Mouse (Mus musculus) bone marrow macrophage, adult 2 months (primary cell): ENCODE results near the gene Sppl3. TPM values are rescaled to one million over a fixed set of nuclear protein-coding genes. Genes with fewer than 3 reads are reported as not detected.

Experiments used
- H3K27ac ChIP-seq: 2 replicates; pipeline ENCODE4 v1.5.1; 2012; ENCODE audit warnings: low read depth, low read length; ENCODE audit not compliant: insufficient read depth
- H3K4me1 ChIP-seq: 2 replicates; pipeline ENCODE4 v1.6.1; 2012; ENCODE audit warnings: low read length; ENCODE audit not compliant: control insufficient read depth, insufficient read depth
- H3K4me3 ChIP-seq: 2 replicates; pipeline ENCODE4 v1.5.1; 2012; ENCODE audit warnings: mild to moderate bottlenecking, low read length, moderate library complexity; ENCODE audit not compliant: insufficient read depth
- CTCF ChIP-seq: IDR thresholded peaks from 2 replicates; pipeline ENCODE4 v1.5.1; 2012; ENCODE audit warnings: low read depth, mild to moderate bottlenecking, low read length, moderate library complexity
- POLR2A ChIP-seq: IDR thresholded peaks from 2 replicates; pipeline ENCODE4 v1.6.1; 2012; ENCODE audit warnings: mild to moderate bottlenecking, low read depth, low read length, borderline replicate concordance
- polyA plus RNA-seq: library from polyadenylated mRNA; stranded (reverse); fragments of >200 nt; gene quantifications from 2 replicates; pipeline ENCODE4 v1.2.4, GENCODE M21; 2012; ENCODE audit not compliant: missing spikeins, insufficient read depth, insufficient read length

Gene Sppl3
- polyA plus RNA-seq, 1 experiment: 65.2 TPM

GRCm38 (mm10) chr5:115052546-115052945 lies 41.6 kb downstream of the Sppl3 start:
- Histone ChIP-seq H3K4me1 (peaks cover 3% of the 10 kb centered on the region; the same call in 1 of the 2 replicates), H3K27ac (no peak overlapping the region), H3K4me3 (no peak overlapping the region)
- no peak for TF ChIP-seq CTCF
- no peak for TF ChIP-seq POLR2A

- TF ChIP-seq POLR2A (no peak), CTCF (no peak)
- peaks cover 9% of the 10 kb centered on the region for H3K4me1 ChIP-seq
- no peak overlapping the region for H3K4me3 ChIP-seq
- H3K27ac ChIP-seq: no peak overlapping the region
These were observed 43.0 kb downstream of the Sppl3 start for GRCm38 (mm10) chr5:115053791-115054396.

GRCm38 (mm10) chr5:115055418-115055817 lies 44.5 kb downstream of the Sppl3 start:
- H3K4me1 ChIP-seq: peaks cover 22% of the 10 kb centered on the region
- TF ChIP-seq POLR2A (no peak), CTCF (no peak)
- H3K4me3 ChIP-seq: no peak overlapping the region
- H3K27ac ChIP-seq: no peak overlapping the region

- TF ChIP-seq POLR2A (no peak), CTCF (no peak)
- H3K27ac ChIP-seq: no peak overlapping the region
- peaks cover 22% of the 10 kb centered on the region for H3K4me1 ChIP-seq
- H3K4me3 ChIP-seq: no peak overlapping the region
These were observed 46.2 kb downstream of the Sppl3 start for GRCm38 (mm10) chr5:115057153-115057552.

- Histone ChIP-seq H3K27ac (peak overlapping the region; percentile 37; the same call in 1 of the 2 replicates), H3K4me3 (0 out of 2 replicates have a peak overlapping the region, but pooled peaks have one; percentile 17), H3K4me1 (peaks cover 22% of the 10 kb centered on the region)
- no peak for TF ChIP-seq CTCF
These were observed 47.8 kb downstream of the Sppl3 start for GRCm38 (mm10) chr5:115058584-115059297.

- Histone ChIP-seq H3K27ac (no peak overlapping the region), H3K4me3 (no peak overlapping the region), H3K4me1 (peaks cover 22% of the 10 kb centered on the region)
- TF ChIP-seq CTCF (no peak), POLR2A (no peak)
These were observed 49.2 kb downstream of the Sppl3 start for GRCm38 (mm10) chr5:115060067-115060695.

- Histone ChIP-seq H3K4me1 (peaks cover 22% of the 10 kb centered on the region), H3K27ac (no peak overlapping the region), H3K4me3 (no peak overlapping the region)
- TF ChIP-seq POLR2A (no peak), CTCF (no peak)
These were observed 50.0 kb downstream of the Sppl3 start for GRCm38 (mm10) chr5:115060977-115061376.

- Histone ChIP-seq H3K4me3 (no peak overlapping the region), H3K27ac (no peak overlapping the region), H3K4me1 (peaks cover 19% of the 10 kb centered on the region)
- TF ChIP-seq CTCF: no peak
- no peak for TF ChIP-seq POLR2A
These were observed 51.6 kb downstream of the Sppl3 start for GRCm38 (mm10) chr5:115062566-115062965.

- no peak for TF ChIP-seq CTCF
- no peak for TF ChIP-seq POLR2A
- no peak overlapping the region for H3K4me3 ChIP-seq
- no peak overlapping the region for H3K27ac ChIP-seq
- peaks cover 23% of the 10 kb centered on the region for H3K4me1 ChIP-seq
These were observed 52.5 kb downstream of the Sppl3 start for GRCm38 (mm10) chr5:115063391-115063790.

GRCm38 (mm10) chr5:115066245-115066644 lies 55.3 kb downstream of the Sppl3 start:
- peaks cover 25% of the 10 kb centered on the region for H3K4me1 ChIP-seq
- H3K27ac ChIP-seq: no peak overlapping the region
- TF ChIP-seq POLR2A (no peak), CTCF (no peak)
- H3K4me3 ChIP-seq: no peak overlapping the region
